20 mouse cellular contexts compared by ENCODE assay signal in genomic region chrX:48169892-48170291, GRCm38 (mm10). TPM values are rescaled to one million over a fixed set of nuclear protein-coding genes. Genes with fewer than 3 reads are reported as not detected.
DNase-seq lines count a peak whose midpoint lies in the region; ATAC-seq lines count a peak whose summit lies in the region.
"Had no signal": no experiment of that assay in that cellular context is flagged by ENCODE, and none has a peak within 500 bp of the region (broad histone marks: within the 10 kb centered on the region; RNA-seq: fewer than 3 reads in every experiment).

No protein-coding gene starts in this region.

- peak; percentile 61; the same call in 1 of the 2 replicates for ATAC-seq in hindbrain, embryonic 11.5 days (ENCODE audit: low FRiP score)
- no peak for ATAC-seq in hindbrain, embryonic 13.5 days (ENCODE audit: low FRiP score)
- peak; percentile 91 for ATAC-seq in forebrain, embryonic 14.5 days
- ATAC-seq in midbrain, embryonic 14.5 days (ENCODE audit: low FRiP score, low TSS enrichment) = no peak
- ATAC-seq: inflammation-experienced regulatory T-cells, adult 6 months; liver, embryonic 12.5 days had no signal

- DNase-seq in hindbrain, embryonic 11.5 days (ENCODE audit: low spot score) = peak; percentile 4
- DNase-seq in embryo, embryonic 10.5 days (ENCODE audit: low spot score) = peak; percentile 35
- peak; percentile 72 for DNase-seq in forebrain, embryonic 14.5 days (ENCODE audit: low spot score)
- peak; percentile 27 for DNase-seq in midbrain, embryonic 14.5 days
- no peak for DNase-seq in heart, postnatal 25 days (ENCODE audit: low spot score)
- no peak for DNase-seq in kidney, postnatal 4 days
- DNase-seq: adrenal gland, adult 2 months; cerebellum, adult 11-12 months; gastrocnemius, postnatal 36 days; heart, postnatal 10 days; lung, postnatal 4 days; right cerebral cortex, postnatal 4 days; thymus, postnatal 25 days had no signal

- no peaks in the 10 kb centered on the region for H3K27me3 ChIP-seq in hindbrain, embryonic 11.5 days (ENCODE audit: control insufficient read depth, insufficient read depth, low read length)
- H3K27me3 ChIP-seq in hindbrain, embryonic 13.5 days = no peaks in the 10 kb centered on the region
- no peaks in the 10 kb centered on the region for H3K27me3 ChIP-seq in forebrain, embryonic 14.5 days (replicated peaks; ENCODE audit: control insufficient read depth, insufficient read depth, low read length)
- no peaks in the 10 kb centered on the region for H3K27me3 ChIP-seq in midbrain, embryonic 14.5 days (ENCODE audit: control insufficient read depth, insufficient read depth, low read length)
- H3K27me3 ChIP-seq: kidney, embryonic 15.5 days; liver, embryonic 12.5 days had no signal

- H3K36me3 ChIP-seq in hindbrain, embryonic 11.5 days (ENCODE audit: control insufficient read depth, insufficient read depth, low read length) = no peaks in the 10 kb centered on the region
- peaks cover 14% of the 10 kb centered on the region for H3K36me3 ChIP-seq in hindbrain, embryonic 13.5 days
- no peaks in the 10 kb centered on the region for H3K36me3 ChIP-seq in forebrain, embryonic 14.5 days (ENCODE audit: control insufficient read depth, insufficient read depth, low read length)
- peaks cover 7% of the 10 kb centered on the region; the same call in 1 of the 2 replicates for H3K36me3 ChIP-seq in midbrain, embryonic 14.5 days (ENCODE audit: control insufficient read depth, insufficient read depth, low read length)

- H3K9me3 ChIP-seq in hindbrain, embryonic 11.5 days (ENCODE audit: control insufficient read depth, low read length) = no peaks in the 10 kb centered on the region
- no peaks in the 10 kb centered on the region for H3K9me3 ChIP-seq in hindbrain, embryonic 13.5 days
- H3K9me3 ChIP-seq in forebrain, embryonic 14.5 days (replicated peaks; ENCODE audit: control insufficient read depth, low read length) = no peaks in the 10 kb centered on the region
- H3K9me3 ChIP-seq in midbrain, embryonic 14.5 days (ENCODE audit: control insufficient read depth, low read length) = no peaks in the 10 kb centered on the region
- H3K9me3 ChIP-seq: heart, embryonic 10.5 days; kidney, embryonic 15.5 days; limb, embryonic 10.5 days; liver, embryonic 12.5 days had no signal

- H3K4me2 ChIP-seq in hindbrain, embryonic 11.5 days (replicated peaks; ENCODE audit: low read depth, low read length) = no peak overlapping the region
- H3K4me2 ChIP-seq in hindbrain, embryonic 13.5 days = no peak overlapping the region
- no peak overlapping the region for H3K4me2 ChIP-seq in forebrain, embryonic 14.5 days (ENCODE audit: low read length)
- H3K4me2 ChIP-seq in midbrain, embryonic 14.5 days (ENCODE audit: low read length) = no peak overlapping the region
- H3K4me2 ChIP-seq: kidney, embryonic 15.5 days; liver, embryonic 12.5 days; lung, embryonic 14.5 days had no signal

- no peak overlapping the region for H3K9ac ChIP-seq in hindbrain, embryonic 11.5 days (ENCODE audit: low read depth, low read length)
- no peak overlapping the region for H3K9ac ChIP-seq in hindbrain, embryonic 13.5 days
- no peak overlapping the region for H3K9ac ChIP-seq in forebrain, embryonic 14.5 days (ENCODE audit: low read length)
- H3K9ac ChIP-seq in midbrain, embryonic 14.5 days (replicated peaks; ENCODE audit: low read length) = no peak overlapping the region
- H3K9ac ChIP-seq: kidney, embryonic 15.5 days; liver, embryonic 12.5 days; lung, embryonic 14.5 days had no signal

- intact Hi-C loops in heart, postnatal 25 days (cut with DNase I) = no loop called here

- 56% methylated on average over 1 of the region's 1 CpGs for WGBS in hindbrain, embryonic 11.5 days
- 30% methylated on average over 1 of the region's 1 CpGs for WGBS in hindbrain, embryonic 13.5 days
- WGBS in forebrain, embryonic 14.5 days = 39% methylated on average over 1 of the region's 1 CpGs
- 27% methylated on average over 1 of the region's 1 CpGs for whole genome bisulfite sequencing in midbrain, embryonic 14.5 days

- H3K4me3 ChIP-seq in hindbrain, embryonic 11.5 days (ENCODE audit: low read depth, low read length) = no peak overlapping the region
- no peak overlapping the region for H3K4me3 ChIP-seq in hindbrain, embryonic 13.5 days
- H3K4me3 ChIP-seq in forebrain, embryonic 14.5 days (ENCODE audit: low read depth, low read length) = no peak overlapping the region
- no peak overlapping the region for H3K4me3 ChIP-seq in midbrain, embryonic 14.5 days (replicated peaks; ENCODE audit: low read depth, low read length)
- H3K4me3 ChIP-seq: heart, embryonic 10.5 days; kidney, embryonic 15.5 days; limb, embryonic 10.5 days; liver, embryonic 12.5 days had no signal

- H3K27ac ChIP-seq in hindbrain, embryonic 11.5 days (ENCODE audit: low read depth, low read length) = no peak overlapping the region
- no peak overlapping the region for H3K27ac ChIP-seq in hindbrain, embryonic 13.5 days
- no peak overlapping the region for H3K27ac ChIP-seq in forebrain, embryonic 14.5 days (ENCODE audit: low read depth, low read length)
- no peak overlapping the region for H3K27ac ChIP-seq in midbrain, embryonic 14.5 days (replicated peaks; ENCODE audit: low read depth, low read length)
- H3K27ac ChIP-seq: heart, embryonic 10.5 days; kidney, embryonic 15.5 days; limb, embryonic 10.5 days; liver, embryonic 12.5 days had no signal

- H3K4me1 ChIP-seq in hindbrain, embryonic 11.5 days (replicated peaks; ENCODE audit: control insufficient read depth, insufficient read depth, low read length) = no peaks in the 10 kb centered on the region
- H3K4me1 ChIP-seq in hindbrain, embryonic 13.5 days (replicated peaks) = no peaks in the 10 kb centered on the region
- H3K4me1 ChIP-seq in forebrain, embryonic 14.5 days (ENCODE audit: control insufficient read depth, insufficient read depth, low read length) = peaks cover 3% of the 10 kb centered on the region; the same call in 1 of the 2 replicates
- no peaks in the 10 kb centered on the region for H3K4me1 ChIP-seq in midbrain, embryonic 14.5 days (ENCODE audit: control insufficient read depth, insufficient read depth, low read length)
- H3K4me1 ChIP-seq: heart, embryonic 10.5 days; kidney, embryonic 15.5 days; limb, embryonic 10.5 days; liver, embryonic 12.5 days had no signal

RNA-seq across cellular contexts. Expression of gene Sash3, which starts 23.7 kb away (rescaled TPM):
- polyA plus RNA-seq in hindbrain, embryonic 11.5 days (2014; fragmentation: Nextera tagmentation; extraction: Ambion mirVana) = 1.4 and 1.5 TPM in 2 replicates
- 1.1 and 1.3 TPM in 2 replicates for polyA plus RNA-seq in hindbrain, embryonic 13.5 days (2015; fragmentation: Nextera tagmentation; extraction: Ambion mirVana)
- polyA plus RNA-seq in forebrain, embryonic 14.5 days (2014; fragmentation: Nextera tagmentation; extraction: Ambion mirVana) = 1.2 and 1.3 TPM in 2 replicates
- polyA plus RNA-seq in midbrain, embryonic 14.5 days (2014; fragmentation: Nextera tagmentation; extraction: Ambion mirVana) = 0.39 and 1.2 TPM in 2 replicates
- total RNA-seq in heart, postnatal 25 days (2021) = 1 to 10 TPM in 1 of 2 experiments, under 1 TPM in 1; 0.84 to 1.2 TPM

RNA-seq across cellular contexts. Expression of gene Zdhhc9, which starts 38.8 kb away (rescaled TPM):
- polyA plus RNA-seq in hindbrain, embryonic 11.5 days (2014; fragmentation: Nextera tagmentation; extraction: Ambion mirVana) = 4.6 and 7.1 TPM in 2 replicates
- 9.6 and 10.0 TPM in 2 replicates for polyA plus RNA-seq in hindbrain, embryonic 13.5 days (2015; fragmentation: Nextera tagmentation; extraction: Ambion mirVana)
- polyA plus RNA-seq in forebrain, embryonic 14.5 days (2014; fragmentation: Nextera tagmentation; extraction: Ambion mirVana) = 7.1 and 9.4 TPM in 2 replicates
- polyA plus RNA-seq in midbrain, embryonic 14.5 days (2014; fragmentation: Nextera tagmentation; extraction: Ambion mirVana) = 7.8 and 12.5 TPM in 2 replicates
- total RNA-seq in heart, postnatal 25 days (2021) = 10 to 100 TPM; 26.5 to 35.8 TPM

Comparison
In these comparisons a context has a peak if more than half of its experiments do, and no peak if none do; other contexts are left out.
1. ATAC-seq: peak in hindbrain, embryonic 11.5 days (single experiment) and forebrain, embryonic 14.5 days (single experiment); none in hindbrain, embryonic 13.5 days (single experiment) and midbrain, embryonic 14.5 days (single experiment).
2. DNase-seq: peak in hindbrain, embryonic 11.5 days (single experiment), embryo, embryonic 10.5 days (single experiment), forebrain, embryonic 14.5 days (single experiment) and midbrain, embryonic 14.5 days (single experiment); none in heart, postnatal 25 days (single experiment) and kidney, postnatal 4 days (0 of 2).